Mouse (Mus musculus) MEL (cell line): Measurements from ENCODE around the gene Mrps9.

ENCODE experiments used
- CTCF ChIP-seq, 3 experiments: IDR thresholded peaks in 2 of 3; conservative IDR thresholded peaks in 1 of 3; 2 replicates each; pipeline ENCODE4 v1.5.1; 2011 to 2012; ENCODE audit warnings: low read length in 3 of 3, low read depth in 2 of 3, mild to moderate bottlenecking in 2 of 3, improper control_type of control experiment in 1 of 3, inconsistent platforms in 1 of 3, mixed read lengths in 1 of 3, moderate library complexity in 1 of 3; ENCODE audit not compliant: control insufficient read depth in 1 of 3, insufficient read depth in 1 of 3, poor library complexity in 1 of 3, severe bottlenecking in 1 of 3
- ETS1 ChIP-seq: IDR thresholded peaks from 2 replicates; pipeline ENCODE4 v1.6.1; 2012; ENCODE audit warnings: low read depth, mild to moderate bottlenecking, inconsistent platforms, low read length, improper control_type of control experiment, moderate library complexity
- GABPA ChIP-seq: IDR thresholded peaks from 2 replicates; pipeline ENCODE4 v1.6.1; 2012; ENCODE audit warnings: low read depth, mild to moderate bottlenecking, inconsistent platforms, low read length, improper control_type of control experiment, moderate library complexity
- GATA1 ChIP-seq: IDR thresholded peaks from 2 replicates; pipeline ENCODE4 v1.6.1; 2011; ENCODE audit warnings: low read depth, low read length, improper control_type of control experiment
- HCFC1 ChIP-seq: IDR thresholded peaks from 2 replicates; pipeline ENCODE4 v1.6.1; 2012; ENCODE audit warnings: low read depth, mild to moderate bottlenecking, inconsistent platforms, low read length, improper control_type of control experiment, moderate library complexity
- MAX ChIP-seq: IDR thresholded peaks from 2 replicates; pipeline ENCODE4 v1.6.1; 2011; ENCODE audit warnings: low read length, improper control_type of control experiment
- MXI1 ChIP-seq: IDR thresholded peaks from 2 replicates; pipeline ENCODE4 v1.6.1; 2011; ENCODE audit warnings: mild to moderate bottlenecking, low read depth, low read length, improper control_type of control experiment
- NELFE ChIP-seq: IDR thresholded peaks from 2 replicates; pipeline ENCODE4 v1.6.1; 2011; ENCODE audit warnings: low read depth, low read length, improper control_type of control experiment
- NRF1 ChIP-seq: IDR thresholded peaks from 2 replicates; pipeline ENCODE4 v1.6.1; 2014; ENCODE audit warnings: low read depth, mild to moderate bottlenecking, inconsistent platforms, low read length, improper control_type of control experiment, moderate library complexity; ENCODE audit not compliant: poor library complexity, insufficient read depth, severe bottlenecking
- POLR2A ChIP-seq, 2 experiments: IDR thresholded peaks; 2 replicates each; pipeline ENCODE4 v1.6.1; 2011 to 2012; ENCODE audit warnings: low read length in 2 of 2, mild to moderate bottlenecking in 2 of 2, control low read depth in 1 of 2, improper control_type of control experiment in 1 of 2, low read depth in 1 of 2, moderate library complexity in 1 of 2; ENCODE audit not compliant: control insufficient read depth in 1 of 2, insufficient read depth in 1 of 2, poor library complexity in 1 of 2
- TAL1 ChIP-seq: IDR thresholded peaks from 2 replicates; pipeline ENCODE4 v1.6.1; 2012; ENCODE audit warnings: mild to moderate bottlenecking, inconsistent platforms, low read length, moderate library complexity, mixed read lengths

GRCm38 (mm10) chr1:42952734-42953481, 101.9 kb downstream of the Mrps9 start, which contains the start of gene Gpr45:
- no peak for TF ChIP-seq MAX
- TF ChIP-seq CTCF (IDR thresholded peaks at IDR 0.05 in 2 of 3, conservative IDR thresholded peaks at IDR 0.05 in 1 of 3; ENCODE audit: control insufficient read depth in 1 of 3, insufficient read depth in 1 of 3, low read depth in 2 of 3, low read length in 3 of 3, poor library complexity in 1 of 3, severe bottlenecking in 1 of 3), result no peak
- TF ChIP-seq MXI1, result no peak
- no peak for TF ChIP-seq ETS1
- TF ChIP-seq POLR2A (IDR thresholded peaks at IDR 0.05; ENCODE audit: control insufficient read depth in 1 of 2, insufficient read depth in 1 of 2, low read depth in 1 of 2, low read length in 2 of 2, poor library complexity in 1 of 2), result no peak
- TF ChIP-seq GATA1, result no peak
- TF ChIP-seq NRF1, result no peak
- no peak for TF ChIP-seq NELFE
- TF ChIP-seq TAL1, result no peak
- TF ChIP-seq GABPA, result no peak
- no peak for TF ChIP-seq HCFC1
